Mouse (Mus musculus): Measurements from ENCODE around the gene Rasa3. TPM values are rescaled to one million over a fixed set of nuclear protein-coding genes. Genes with fewer than 3 reads are reported as not detected.
A peak's percentile ranks its signal among the peaks of the same experiment; 100 is the strongest.

The Rasa3 gene
- total and polyA plus RNA-seq, 2 experiments from 2014 or later, result 13.2 to 29.9 TPM

DNA sequence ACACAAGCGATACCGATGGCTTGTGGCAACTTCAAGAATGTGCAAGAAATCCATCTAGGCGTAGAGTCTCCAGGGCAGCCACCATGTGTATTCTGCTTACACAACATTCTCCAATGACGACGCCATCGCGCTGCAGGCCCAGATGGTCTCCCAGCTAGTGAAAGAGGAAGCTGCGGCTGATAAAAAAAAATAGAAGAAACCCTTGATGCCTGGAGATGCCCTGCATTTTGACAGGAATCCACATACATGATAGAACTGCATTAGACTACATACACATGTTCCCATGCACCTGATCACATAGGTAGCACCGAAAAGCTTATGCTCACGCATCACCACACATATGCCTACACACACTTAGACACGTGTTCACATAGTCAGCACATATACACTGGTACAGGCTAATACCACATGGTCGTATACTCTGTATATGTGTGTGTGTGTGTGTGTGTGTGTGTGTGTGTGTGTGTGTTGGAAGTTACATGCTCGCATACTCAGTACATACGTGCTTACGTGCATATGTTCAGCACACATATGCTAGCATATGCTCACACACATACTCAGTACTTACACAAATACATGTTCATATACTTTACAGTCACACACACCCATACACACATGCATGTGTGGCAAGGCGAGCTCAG, 8.4 kb upstream of the Rasa3 start:
- no peak overlapping the region for H3K4me2 ChIP-seq (ENCODE audit: low read depth, low read length)
- H3K27ac ChIP-seq (ENCODE audit: low read depth), result peak overlapping the region; percentile 7; the same call in 1 of the 2 replicates
- ATAC-seq (ENCODE audit: insufficient read depth, low read depth) (no peak), DNase-seq (ENCODE audit: low spot score) (no peak)
- 86% methylated on average over 16 of the region's 16 CpGs for WGBS
- no peaks in the 10 kb centered on the region for H3K4me1 ChIP-seq (ENCODE audit: control insufficient read depth, insufficient read depth)
- no peak overlapping the region for H3K9ac ChIP-seq (replicated peaks; ENCODE audit: low read depth, low read length)
- no peak overlapping the region for H3K4me3 ChIP-seq (ENCODE audit: low read depth, low read length)
- H3K36me3 ChIP-seq (replicated peaks; ENCODE audit: control insufficient read depth, insufficient read depth, low read length), result no peaks in the 10 kb centered on the region
- H3K27me3 ChIP-seq (ENCODE audit: control insufficient read depth, insufficient read depth, low read length), result no peaks in the 10 kb centered on the region
- TF ChIP-seq EP300 (IDR thresholded peaks at IDR 0.05; ENCODE audit: low read depth), result no peak
- TF ChIP-seq CTCF (IDR thresholded peaks at IDR 0.05; ENCODE audit: low read depth), result no peak
- no peaks in the 10 kb centered on the region for H3K9me3 ChIP-seq (replicated peaks; ENCODE audit: control insufficient read depth, low read length)

- H3K27me3 ChIP-seq (ENCODE audit: control insufficient read depth, insufficient read depth, low read length), result no peaks in the 10 kb centered on the region
- H3K4me1 ChIP-seq (ENCODE audit: control insufficient read depth, insufficient read depth), result no peaks in the 10 kb centered on the region
- WGBS, result 52% methylated on average over 7 of the region's 7 CpGs
- no peaks in the 10 kb centered on the region for H3K9me3 ChIP-seq (replicated peaks; ENCODE audit: control insufficient read depth, low read length)
- no peaks in the 10 kb centered on the region for H3K36me3 ChIP-seq (replicated peaks; ENCODE audit: control insufficient read depth, insufficient read depth, low read length)
- H3K9ac ChIP-seq (replicated peaks; ENCODE audit: low read depth, low read length), result no peak overlapping the region
- no peak overlapping the region for H3K4me3 ChIP-seq (ENCODE audit: low read depth, low read length)
- no peak overlapping the region for H3K27ac ChIP-seq (ENCODE audit: low read depth)
- H3K4me2 ChIP-seq (ENCODE audit: low read depth, low read length), result no peak overlapping the region
- no peak for ATAC-seq (ENCODE audit: insufficient read depth, low read depth)
- DNase-seq (ENCODE audit: low spot score), result no peak
- no peak for TF ChIP-seq EP300 (IDR thresholded peaks at IDR 0.05; ENCODE audit: low read depth)
These were observed 6.7 kb upstream of the Rasa3 start for GRCm38 (mm10) chr8:13684131-13684530.

- peak overlapping the region; percentile 93; the same call in 1 of the 2 replicates for H3K4me3 ChIP-seq (ENCODE audit: low read depth, low read length)
- H3K27me3 ChIP-seq (ENCODE audit: control insufficient read depth, insufficient read depth, low read length), result no peaks in the 10 kb centered on the region
- TF ChIP-seq EP300 (IDR thresholded peaks at IDR 0.05; ENCODE audit: low read depth) (no peak), CTCF (IDR thresholded peaks at IDR 0.05; ENCODE audit: low read depth) (no peak)
- no peaks in the 10 kb centered on the region for H3K9me3 ChIP-seq (replicated peaks; ENCODE audit: control insufficient read depth, low read length)
- ATAC-seq (ENCODE audit: insufficient read depth, low read depth), result no peak
- H3K4me2 ChIP-seq (ENCODE audit: low read depth, low read length), result peak overlapping the region; percentile 98
- 24% methylated on average over 8 of the region's 8 CpGs for WGBS
- H3K36me3 ChIP-seq (replicated peaks; ENCODE audit: control insufficient read depth, insufficient read depth, low read length), result no peaks in the 10 kb centered on the region
- peaks cover 27% of the 10 kb centered on the region for H3K4me1 ChIP-seq (ENCODE audit: control insufficient read depth, insufficient read depth)
- DNase-seq (ENCODE audit: low spot score), result no peak
- no peak overlapping the region for H3K27ac ChIP-seq (ENCODE audit: low read depth)
- H3K9ac ChIP-seq (replicated peaks; ENCODE audit: low read depth, low read length), result no peak overlapping the region; the same call in 1 of the 2 replicates
These were observed 779 bp upstream of the Rasa3 start for GRCm38 (mm10) chr8:13678182-13678581.

GRCm38 (mm10) chr8:13676701-13677412, 546 bp downstream of the Rasa3 start:
- H3K4me2 ChIP-seq (ENCODE audit: low read depth, low read length), result peak overlapping the region; percentile 98
- ATAC-seq (ENCODE audit: insufficient read depth, low read depth) (peak; percentile 52), DNase-seq (ENCODE audit: low spot score) (peak; percentile 62)
- peaks cover 37% of the 10 kb centered on the region for H3K4me1 ChIP-seq (ENCODE audit: control insufficient read depth, insufficient read depth)
- H3K9ac ChIP-seq (replicated peaks; ENCODE audit: low read depth, low read length), result peak overlapping the region; percentile 84
- H3K36me3 ChIP-seq (replicated peaks; ENCODE audit: control insufficient read depth, insufficient read depth, low read length), result no peaks in the 10 kb centered on the region
- H3K27me3 ChIP-seq (ENCODE audit: control insufficient read depth, insufficient read depth, low read length), result no peaks in the 10 kb centered on the region
- TF ChIP-seq CTCF (IDR thresholded peaks at IDR 0.05; ENCODE audit: low read depth) (peak; percentile 27), EP300 (IDR thresholded peaks at IDR 0.05; ENCODE audit: low read depth) (peak; percentile 12)
- H3K27ac ChIP-seq (ENCODE audit: low read depth), result peak overlapping the region; percentile 94
- peak overlapping the region; percentile 93 for H3K4me3 ChIP-seq (ENCODE audit: low read depth, low read length)
- WGBS, result 0% methylated on average over 42 of the region's 47 CpGs
- no peaks in the 10 kb centered on the region for H3K9me3 ChIP-seq (replicated peaks; ENCODE audit: control insufficient read depth, low read length)

DNA sequence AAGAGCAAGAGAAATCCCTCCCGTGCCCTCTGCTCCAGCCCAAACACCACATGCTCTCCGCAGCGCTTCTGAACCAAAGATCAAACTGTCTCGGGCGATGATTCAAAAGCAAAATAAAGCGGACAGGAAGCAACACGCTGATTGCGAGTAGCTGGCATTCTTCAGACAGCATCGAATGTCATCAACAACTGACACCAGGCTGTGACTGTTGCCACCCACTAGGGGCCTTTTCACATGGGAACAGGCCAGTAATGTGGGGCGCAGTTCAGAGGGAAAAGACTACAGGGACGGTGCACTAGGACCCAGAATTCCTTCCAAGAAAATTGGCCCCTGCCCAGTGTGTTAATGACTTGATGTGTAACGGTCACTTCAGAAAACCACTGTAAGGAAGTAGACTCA, 1.1 kb downstream of the Rasa3 start:
- Histone ChIP-seq H3K4me3 (ENCODE audit: low read depth, low read length) (peak overlapping the region; percentile 93), H3K27me3 (ENCODE audit: control insufficient read depth, insufficient read depth, low read length) (no peaks in the 10 kb centered on the region), H3K27ac (ENCODE audit: low read depth) (peak overlapping the region; percentile 94), H3K4me2 (ENCODE audit: low read depth, low read length) (peak overlapping the region; percentile 98), H3K4me1 (ENCODE audit: control insufficient read depth, insufficient read depth) (peaks cover 43% of the 10 kb centered on the region), H3K9ac (replicated peaks; ENCODE audit: low read depth, low read length) (peak overlapping the region; percentile 84), H3K9me3 (replicated peaks; ENCODE audit: control insufficient read depth, low read length) (no peaks in the 10 kb centered on the region), H3K36me3 (replicated peaks; ENCODE audit: control insufficient read depth, insufficient read depth, low read length) (no peaks in the 10 kb centered on the region)
- 0% methylated on average over 12 of the region's 12 CpGs for WGBS
- peak; percentile 30 for ATAC-seq (ENCODE audit: insufficient read depth, low read depth)
- DNase-seq (ENCODE audit: low spot score), result peak; percentile 81
- TF ChIP-seq CTCF (IDR thresholded peaks at IDR 0.05; ENCODE audit: low read depth) (no peak), EP300 (IDR thresholded peaks at IDR 0.05; ENCODE audit: low read depth) (peak; percentile 81)

Measured in heart, postnatal 0 days (tissue).